8 mouse cellular contexts compared by ENCODE assay signal in the genomic region with DNA sequence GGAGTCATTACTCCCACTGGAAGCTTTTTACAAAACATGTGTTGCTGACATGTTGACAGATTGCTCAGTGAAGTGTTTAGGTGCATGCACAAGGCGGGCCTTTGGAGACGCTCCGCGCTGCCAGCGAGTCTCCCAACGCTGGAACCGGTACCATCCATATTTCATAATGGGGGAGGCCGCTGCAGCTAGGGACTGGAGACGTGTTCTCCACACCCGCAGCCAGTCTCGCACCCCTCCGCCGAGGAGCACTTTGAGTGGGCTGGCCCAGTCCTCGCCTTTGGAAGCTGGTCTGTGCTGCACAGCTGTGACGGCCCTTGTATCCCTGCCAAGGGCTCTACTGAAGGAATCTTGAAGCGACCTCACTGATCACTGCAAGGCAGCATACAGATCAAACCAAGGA.
DNase-seq lines count a peak whose midpoint lies in the region; ATAC-seq and TF ChIP-seq lines count a peak whose summit lies in the region.

No protein-coding gene starts in this region.

- no peak for TF ChIP-seq CTCF in liver, postnatal 0 days (IDR thresholded peaks at IDR 0.05; ENCODE audit: low read depth)
- no peak for TF ChIP-seq CTCF in gastrocnemius, adult 2 months (IDR thresholded peaks at IDR 0.05)
- no peak for TF ChIP-seq CTCF in left cerebral cortex, adult 2 months (IDR thresholded peaks at IDR 0.05)

- H3K9ac ChIP-seq in liver, postnatal 0 days (replicated peaks): no peak overlapping the region
- no peak overlapping the region for H3K9ac ChIP-seq in liver, embryonic 12.5 days
- H3K9ac ChIP-seq in hindbrain, embryonic 15.5 days: peak overlapping the region; percentile 15; the same call in 1 of the 2 replicates
- H3K9ac ChIP-seq in midbrain, embryonic 13.5 days (replicated peaks): peak overlapping the region; percentile 54
- H3K9ac ChIP-seq in stomach, embryonic 15.5 days: no peak overlapping the region

- H3K27ac ChIP-seq in liver, postnatal 0 days (ENCODE audit: low read depth): no peak overlapping the region
- H3K27ac ChIP-seq in liver, embryonic 12.5 days: no peak overlapping the region
- no peak overlapping the region for H3K27ac ChIP-seq in gastrocnemius, adult 2 months
- H3K27ac ChIP-seq in hindbrain, embryonic 15.5 days (replicated peaks): peak overlapping the region; percentile 79
- no peak overlapping the region for H3K27ac ChIP-seq in left cerebral cortex, adult 2 months
- H3K27ac ChIP-seq in midbrain, embryonic 13.5 days: peak overlapping the region; percentile 92
- peak overlapping the region; percentile 64 for H3K27ac ChIP-seq in stomach, embryonic 15.5 days

- no peaks in the 10 kb centered on the region for H3K27me3 ChIP-seq in liver, postnatal 0 days (ENCODE audit: insufficient read depth, low read length)
- H3K27me3 ChIP-seq in liver, embryonic 12.5 days (replicated peaks): peaks cover 29% of the 10 kb centered on the region
- H3K27me3 ChIP-seq in hindbrain, embryonic 15.5 days: no peaks in the 10 kb centered on the region
- H3K27me3 ChIP-seq in midbrain, embryonic 13.5 days: no peaks in the 10 kb centered on the region
- H3K27me3 ChIP-seq in stomach, embryonic 15.5 days (replicated peaks): no peaks in the 10 kb centered on the region

- H3K4me2 ChIP-seq in liver, postnatal 0 days (ENCODE audit: low read depth, low read length): no peak overlapping the region
- H3K4me2 ChIP-seq in liver, embryonic 12.5 days: no peak overlapping the region
- H3K4me2 ChIP-seq in hindbrain, embryonic 15.5 days: peak overlapping the region; percentile 37
- H3K4me2 ChIP-seq in midbrain, embryonic 13.5 days (replicated peaks): peak overlapping the region; percentile 46
- peak overlapping the region; percentile 20; the same call in 1 of the 2 replicates for H3K4me2 ChIP-seq in stomach, embryonic 15.5 days

- H3K36me3 ChIP-seq in liver, postnatal 0 days (replicated peaks; ENCODE audit: insufficient read depth, low read length): no peaks in the 10 kb centered on the region
- H3K36me3 ChIP-seq in liver, embryonic 12.5 days: no peaks in the 10 kb centered on the region
- H3K36me3 ChIP-seq in hindbrain, embryonic 15.5 days: no peaks in the 10 kb centered on the region
- H3K36me3 ChIP-seq in midbrain, embryonic 13.5 days: peaks cover 3% of the 10 kb centered on the region; the same call in 1 of the 2 replicates
- H3K36me3 ChIP-seq in stomach, embryonic 15.5 days: no peaks in the 10 kb centered on the region

- H3K4me3 ChIP-seq in liver, postnatal 0 days (ENCODE audit: low read depth, low read length): no peak overlapping the region
- no peak overlapping the region for H3K4me3 ChIP-seq in liver, embryonic 12.5 days
- H3K4me3 ChIP-seq in gastrocnemius, adult 2 months: no peak overlapping the region
- no peak overlapping the region for H3K4me3 ChIP-seq in hindbrain, embryonic 15.5 days
- H3K4me3 ChIP-seq in left cerebral cortex, adult 2 months: peak overlapping the region; percentile 11; the same call in 1 of the 2 replicates
- peak overlapping the region; percentile 10; the same call in 1 of the 2 replicates for H3K4me3 ChIP-seq in midbrain, embryonic 13.5 days (replicated peaks)
- H3K4me3 ChIP-seq in stomach, embryonic 15.5 days (replicated peaks): no peak overlapping the region

- TF ChIP-seq EP300 in liver, postnatal 0 days (IDR thresholded peaks at IDR 0.05; ENCODE audit: low read depth): no peak

- peak; percentile 22 for DNase-seq in liver, postnatal 0 days
- DNase-seq in gastrocnemius, adult 2 months: peak; percentile 69
- peak; percentile 57 to 62 for DNase-seq in left cerebral cortex, adult 2 months (ENCODE audit: extremely low spot score in 1 of 2, low spot score in 2 of 2)
- no peak for DNase-seq in T-cell, adult 2 months (ENCODE audit: low spot score)

- ATAC-seq in liver, postnatal 0 days: no peak
- ATAC-seq in liver, embryonic 12.5 days: no peak
- ATAC-seq in hindbrain, embryonic 15.5 days (ENCODE audit: low FRiP score, low read depth): peak; percentile 92
- ATAC-seq in midbrain, embryonic 13.5 days: peak; percentile 91
- peak; percentile 71 for ATAC-seq in stomach, embryonic 15.5 days (ENCODE audit: insufficient read depth, low FRiP score, low read depth)

- intact Hi-C loops in gastrocnemius, adult 2 months (cut with DNase I): no loop called here
- intact Hi-C loops in left cerebral cortex, adult 2 months (cut with DNase I): no loop called here

- H3K9me3 ChIP-seq in liver, postnatal 0 days (ENCODE audit: low read length): no peaks in the 10 kb centered on the region
- no peaks in the 10 kb centered on the region for H3K9me3 ChIP-seq in liver, embryonic 12.5 days (replicated peaks)
- no peaks in the 10 kb centered on the region for H3K9me3 ChIP-seq in hindbrain, embryonic 15.5 days
- H3K9me3 ChIP-seq in midbrain, embryonic 13.5 days: no peaks in the 10 kb centered on the region
- H3K9me3 ChIP-seq in stomach, embryonic 15.5 days: no peaks in the 10 kb centered on the region

- H3K4me1 ChIP-seq in liver, postnatal 0 days (ENCODE audit: insufficient read depth): no peaks in the 10 kb centered on the region
- H3K4me1 ChIP-seq in liver, embryonic 12.5 days: peaks cover 14% of the 10 kb centered on the region; the same call in 1 of the 2 replicates
- peaks cover 60% of the 10 kb centered on the region for H3K4me1 ChIP-seq in hindbrain, embryonic 15.5 days (replicated peaks)
- peaks cover 72% of the 10 kb centered on the region for H3K4me1 ChIP-seq in midbrain, embryonic 13.5 days (replicated peaks)
- peaks cover 38% of the 10 kb centered on the region for H3K4me1 ChIP-seq in stomach, embryonic 15.5 days

- 66% methylated on average over 16 of the region's 16 CpGs for WGBS in liver, postnatal 0 days (ENCODE audit: insufficient replicate concordance)
- 62% methylated on average over 16 of the region's 16 CpGs for WGBS in liver, embryonic 12.5 days (ENCODE audit: insufficient replicate concordance)
- 8% methylated on average over 16 of the region's 16 CpGs for WGBS in hindbrain, embryonic 15.5 days
- under 1% methylated on average over 16 of the region's 16 CpGs for WGBS in midbrain, embryonic 13.5 days
- WGBS in stomach, embryonic 15.5 days: 31% methylated on average over 16 of the region's 16 CpGs

Comparison
In these comparisons a context has a peak if more than half of its experiments do, and no peak if none do; other contexts are left out.
1. ATAC-seq: peak in hindbrain, embryonic 15.5 days (single experiment), midbrain, embryonic 13.5 days (single experiment) and stomach, embryonic 15.5 days (single experiment); none in liver, postnatal 0 days (single experiment) and liver, embryonic 12.5 days (single experiment).
2. H3K27ac ChIP-seq: peak in hindbrain, embryonic 15.5 days (single experiment), midbrain, embryonic 13.5 days (single experiment) and stomach, embryonic 15.5 days (single experiment); none in liver, postnatal 0 days (single experiment), liver, embryonic 12.5 days (single experiment), gastrocnemius, adult 2 months (single experiment) and left cerebral cortex, adult 2 months (single experiment).
3. H3K4me2 ChIP-seq: peak in hindbrain, embryonic 15.5 days (single experiment), midbrain, embryonic 13.5 days (single experiment) and stomach, embryonic 15.5 days (single experiment); none in liver, postnatal 0 days (single experiment) and liver, embryonic 12.5 days (single experiment).
4. H3K4me3 ChIP-seq: peak in left cerebral cortex, adult 2 months (single experiment) and midbrain, embryonic 13.5 days (single experiment); none in liver, postnatal 0 days (single experiment), liver, embryonic 12.5 days (single experiment), gastrocnemius, adult 2 months (single experiment), hindbrain, embryonic 15.5 days (single experiment) and stomach, embryonic 15.5 days (single experiment).
5. H3K9ac ChIP-seq: peak in hindbrain, embryonic 15.5 days (single experiment) and midbrain, embryonic 13.5 days (single experiment); none in liver, postnatal 0 days (single experiment), liver, embryonic 12.5 days (single experiment) and stomach, embryonic 15.5 days (single experiment).